Mouse (Mus musculus): ENCODE measurements around the gene Olfr1288. TPM values are rescaled to one million over a fixed set of nuclear protein-coding genes. Genes with fewer than 3 reads are reported as not detected.

Olfr1288 gene
- not detected in 2 replicates for polyA plus RNA-seq (2015; fragmentation: Nextera tagmentation; extraction: Ambion mirVana)

DNA sequence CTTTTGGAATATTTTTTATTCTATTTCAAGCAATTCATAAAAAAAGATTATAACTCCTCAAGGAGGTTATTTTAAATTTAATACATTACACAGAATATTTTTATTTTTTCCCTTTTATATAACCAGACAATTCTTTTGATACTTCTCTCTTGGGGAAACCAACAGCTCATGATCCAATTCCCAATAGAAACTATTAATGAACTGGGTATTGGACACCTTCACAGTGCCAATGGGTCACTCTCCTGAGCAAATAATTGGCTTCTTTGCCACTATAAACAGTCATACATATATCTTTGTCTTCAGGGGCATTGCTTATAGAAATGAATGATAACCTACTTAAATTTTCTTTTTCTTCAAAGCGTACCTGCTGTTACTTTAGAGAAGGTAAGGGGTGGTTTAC lies at the start of gene Olfr1288:
Gene Olfr1288, plus strand, starts transcription at position 301 of the 400 bp plus-strand sequence.
- Histone ChIP-seq H3K4me3 (replicated peaks) (no peak within 1 kb of the TSS), H3K4me2 (replicated peaks) (no peak within 1 kb of the TSS), H3K4me1 (no peaks in the 10 kb centered on the region), H3K9me3 (replicated peaks) (no peaks in the 10 kb centered on the region), H3K9ac (no peak within 1 kb of the TSS), H3K27me3 (no peaks in the 10 kb centered on the region), H3K36me3 (no peaks in the 10 kb centered on the region), H3K27ac (replicated peaks) (no peak within 1 kb of the TSS)
- ATAC-seq (ENCODE audit: insufficient number of reproducible peaks, low FRiP score, low TSS enrichment, low read depth) = no peak
- WGBS = 89% methylated on average over 1 of the region's 1 CpGs

DNA sequence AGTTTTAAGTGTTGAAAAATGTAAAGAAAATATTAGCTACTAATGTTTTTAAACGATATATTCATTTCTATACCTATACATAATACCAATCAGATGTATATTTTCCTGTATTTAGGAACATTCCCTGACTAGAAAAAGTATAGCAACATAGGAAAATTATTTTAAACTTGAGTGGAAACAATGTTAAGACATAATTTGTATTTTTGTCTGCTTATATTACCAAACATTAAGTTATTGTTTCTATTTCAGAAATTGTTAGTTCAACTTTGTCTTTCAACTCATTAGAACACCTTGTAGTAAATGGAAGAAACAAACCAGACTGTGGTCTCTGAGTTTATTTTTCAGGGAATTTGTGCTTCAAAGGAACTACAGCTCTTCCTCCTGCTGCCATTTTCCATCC lies 25.1 kb upstream of the Olfr1288 start, which contains the start of gene Olfr1287:
Gene Olfr1287, plus strand, starts transcription at position 301 of the 400 bp plus-strand sequence.
- ATAC-seq (ENCODE audit: insufficient number of reproducible peaks, low FRiP score, low TSS enrichment, low read depth) = no peak
- WGBS = 78% methylated on average over 1 of the region's 1 CpGs
- Histone ChIP-seq H3K27me3 (no peaks in the 10 kb centered on the region), H3K27ac (replicated peaks) (no peak within 1 kb of the TSS), H3K9ac (no peak within 1 kb of the TSS), H3K36me3 (no peaks in the 10 kb centered on the region), H3K9me3 (replicated peaks) (no peaks in the 10 kb centered on the region), H3K4me1 (no peaks in the 10 kb centered on the region), H3K4me2 (replicated peaks) (no peak within 1 kb of the TSS), H3K4me3 (replicated peaks) (no peak within 1 kb of the TSS)

DNA sequence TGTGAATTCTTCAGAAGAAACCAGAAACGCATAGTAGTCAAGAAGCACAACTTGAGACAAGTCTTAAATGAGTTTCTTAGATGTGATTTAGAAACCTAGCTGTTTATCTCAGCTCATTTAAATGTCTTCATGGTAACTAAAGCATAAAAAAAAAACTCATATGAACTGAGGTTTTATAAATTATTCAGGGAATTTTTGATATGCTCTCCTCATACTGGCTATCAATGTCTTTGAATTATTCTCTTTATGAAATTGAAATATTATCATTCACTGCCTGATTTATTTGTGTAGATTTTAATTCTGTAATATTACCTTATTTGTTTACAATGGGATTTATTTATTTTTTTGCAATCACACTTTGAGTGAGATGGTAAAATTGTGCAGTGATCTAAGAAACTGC lies 6.6 kb downstream of the Olfr1288 start, which contains the start of gene Olfr1289:
Gene Olfr1289, plus strand, starts transcription at position 301 of the 400 bp plus-strand sequence.
- Histone ChIP-seq H3K4me1 (no peaks in the 10 kb centered on the region), H3K9me3 (replicated peaks) (no peaks in the 10 kb centered on the region), H3K27ac (replicated peaks) (no peak within 1 kb of the TSS), H3K36me3 (no peaks in the 10 kb centered on the region), H3K27me3 (no peaks in the 10 kb centered on the region), H3K9ac (no peak within 1 kb of the TSS), H3K4me2 (replicated peaks) (no peak within 1 kb of the TSS), H3K4me3 (replicated peaks) (no peak within 1 kb of the TSS)
- no peak for ATAC-seq (ENCODE audit: insufficient number of reproducible peaks, low FRiP score, low TSS enrichment, low read depth)
- WGBS = 69% methylated on average over 1 of the region's 1 CpGs

DNA sequence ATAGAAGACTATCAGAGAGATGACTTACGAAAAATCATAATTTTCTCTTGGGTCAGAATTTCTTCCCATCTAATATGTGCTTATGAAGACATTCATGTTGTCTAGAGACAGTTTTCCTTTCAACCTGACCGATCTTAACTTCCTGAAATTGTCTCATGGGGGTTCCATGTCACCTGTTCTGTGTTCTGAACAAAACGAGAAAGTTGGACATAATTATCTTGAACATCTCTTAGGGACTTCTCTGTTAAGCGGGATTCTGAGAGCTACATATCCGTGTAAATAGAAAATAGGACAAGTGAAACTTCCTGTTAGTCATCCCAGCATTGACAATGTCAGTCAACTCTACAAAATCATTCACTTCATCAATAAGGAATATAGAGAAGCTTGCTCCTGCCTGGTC lies 19.8 kb downstream of the Olfr1288 start, which contains the start of gene Olfr1290:
Gene Olfr1290, minus strand, starts transcription at position 101 of the 400 bp plus-strand sequence.
- no peak for ATAC-seq (ENCODE audit: insufficient number of reproducible peaks, low FRiP score, low TSS enrichment, low read depth)
- WGBS = 75% methylated on average over 5 of the region's 5 CpGs

DNA sequence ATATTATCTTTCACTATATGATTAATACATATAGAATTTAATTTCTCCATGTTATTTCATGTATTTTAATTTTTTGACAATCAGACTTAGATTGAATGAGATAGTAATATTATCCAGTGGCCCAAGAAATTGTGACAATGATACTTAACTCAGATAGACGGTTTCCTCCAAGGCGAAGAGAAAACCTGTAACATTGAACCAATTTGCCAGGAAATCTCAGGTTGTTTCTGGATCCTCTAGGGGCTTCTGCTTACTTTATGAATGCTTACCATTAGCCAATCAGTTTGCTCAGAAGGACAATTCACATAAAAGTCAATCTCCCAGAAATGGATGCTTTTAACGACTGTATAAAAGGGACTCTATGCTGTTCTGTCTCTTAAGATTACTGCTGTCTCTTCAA lies 23.0 kb downstream of the Olfr1288 start, which contains the start of gene Olfr1291-ps1:
Gene Olfr1291-ps1, plus strand, starts transcription at position 301 of the 400 bp plus-strand sequence.
- no peak for ATAC-seq (ENCODE audit: insufficient number of reproducible peaks, low FRiP score, low TSS enrichment, low read depth)
- H3K4me3 ChIP-seq (replicated peaks) = no peak within 1 kb of the TSS
- H3K36me3 ChIP-seq = no peaks in the 10 kb centered on the region
- H3K27me3 ChIP-seq = no peaks in the 10 kb centered on the region
- H3K4me2 ChIP-seq (replicated peaks) = no peak within 1 kb of the TSS
- WGBS = 83% methylated on average over 3 of the region's 3 CpGs
- H3K9ac ChIP-seq = no peak within 1 kb of the TSS
- no peaks in the 10 kb centered on the region for H3K9me3 ChIP-seq (replicated peaks)
- no peaks in the 10 kb centered on the region for H3K4me1 ChIP-seq
- H3K27ac ChIP-seq (replicated peaks) = no peak within 1 kb of the TSS

More for the DNA sequence above, 19.8 kb downstream of the Olfr1288 start, which contains the start of gene Olfr1290:
- Histone ChIP-seq H3K4me2 (replicated peaks) (no peak within 1 kb of the TSS), H3K9me3 (replicated peaks) (no peaks in the 10 kb centered on the region), H3K27me3 (no peaks in the 10 kb centered on the region), H3K27ac (replicated peaks) (no peak within 1 kb of the TSS), H3K4me1 (no peaks in the 10 kb centered on the region), H3K9ac (no peak within 1 kb of the TSS), H3K36me3 (no peaks in the 10 kb centered on the region), H3K4me3 (replicated peaks) (no peak within 1 kb of the TSS)

DNA sequence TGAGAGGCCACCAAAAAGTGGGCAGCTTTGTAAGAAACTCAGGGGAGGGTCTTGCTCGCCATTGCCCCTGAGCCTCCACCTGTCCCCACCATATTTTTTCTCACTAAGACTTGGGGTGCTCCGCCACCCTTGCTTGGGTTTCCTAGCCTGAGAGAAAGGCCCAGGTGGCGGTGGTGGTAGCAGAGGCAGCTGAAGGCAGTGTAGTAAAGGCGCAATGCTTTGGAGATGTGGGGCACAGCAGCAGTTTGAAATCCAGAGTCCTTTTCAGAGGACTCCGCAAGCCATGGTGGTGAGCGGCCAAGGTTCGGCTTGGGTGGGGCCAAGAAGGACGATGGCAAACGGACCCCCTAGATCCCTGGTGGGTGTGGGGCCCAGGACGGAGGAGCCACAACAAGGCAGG lies 43.5 kb downstream of the Olfr1288 start:
- H3K9me3 ChIP-seq (replicated peaks) = no peaks in the 10 kb centered on the region
- H3K4me3 ChIP-seq (replicated peaks) = no peak overlapping the region
- no peaks in the 10 kb centered on the region for H3K36me3 ChIP-seq
- H3K4me2 ChIP-seq (replicated peaks) = no peak overlapping the region
- no peak overlapping the region for H3K27ac ChIP-seq (replicated peaks)
- no peaks in the 10 kb centered on the region for H3K27me3 ChIP-seq
- no peak for ATAC-seq (ENCODE audit: insufficient number of reproducible peaks, low FRiP score, low TSS enrichment, low read depth)
- no peak overlapping the region for H3K9ac ChIP-seq
- H3K4me1 ChIP-seq = no peaks in the 10 kb centered on the region
- 86% methylated on average over 10 of the region's 10 CpGs for WGBS

DNA sequence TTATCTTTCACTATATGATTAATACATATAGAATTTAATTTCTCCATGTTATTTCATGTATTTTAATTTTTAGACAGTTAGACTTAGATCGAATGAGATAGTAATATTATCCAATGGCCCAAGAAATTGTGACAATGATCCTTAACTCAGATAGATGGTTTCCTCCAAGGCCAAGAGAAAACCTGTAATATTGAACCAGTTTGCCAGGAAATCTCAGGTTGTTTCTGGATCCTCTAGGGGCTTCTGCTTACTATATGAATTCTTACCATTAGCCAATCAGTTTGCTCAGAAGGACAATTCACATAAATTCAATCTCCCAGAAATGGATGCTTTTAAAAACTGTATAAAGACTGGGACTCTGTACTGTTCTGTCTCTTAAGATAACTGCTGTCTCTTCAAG lies 51.0 kb downstream of the Olfr1288 start, which contains the start of gene Olfr1293-ps:
Gene Olfr1293-ps, plus strand, starts transcription at position 301 of the 400 bp plus-strand sequence.
- Histone ChIP-seq H3K9me3 (replicated peaks) (no peaks in the 10 kb centered on the region), H3K9ac (no peak within 1 kb of the TSS), H3K36me3 (no peaks in the 10 kb centered on the region), H3K4me3 (replicated peaks) (no peak within 1 kb of the TSS), H3K4me1 (no peaks in the 10 kb centered on the region), H3K27me3 (no peaks in the 10 kb centered on the region), H3K27ac (replicated peaks) (no peak within 1 kb of the TSS), H3K4me2 (replicated peaks) (no peak within 1 kb of the TSS)
- no peak for ATAC-seq (ENCODE audit: insufficient number of reproducible peaks, low FRiP score, low TSS enrichment, low read depth)
- 76% methylated on average over 1 of the region's 1 CpGs for WGBS

Other genes with a start within 250 kb of the Olfr1288 start
- 0.12 TPM in 1 of 2 replicates, not detected in the other for gene 4930430A15Rik, start 244.5 kb upstream of the Olfr1288 start, polyA plus RNA-seq (2015; fragmentation: Nextera tagmentation; extraction: Ambion mirVana)
- not detected in 2 replicates for gene Olfr1275, start 238.8 kb upstream of the Olfr1288 start, polyA plus RNA-seq (2015; fragmentation: Nextera tagmentation; extraction: Ambion mirVana)
- not detected in 2 replicates for gene Olfr1276, start 219.6 kb upstream of the Olfr1288 start, polyA plus RNA-seq (2015; fragmentation: Nextera tagmentation; extraction: Ambion mirVana)
- not detected in 2 replicates for gene Olfr1277, start 200.0 kb upstream of the Olfr1288 start, polyA plus RNA-seq (2015; fragmentation: Nextera tagmentation; extraction: Ambion mirVana)
- not detected in 2 replicates for gene Olfr1278, start 184.0 kb upstream of the Olfr1288 start, polyA plus RNA-seq (2015; fragmentation: Nextera tagmentation; extraction: Ambion mirVana)
- gene Olfr1279, start 173.5 kb upstream of the Olfr1288 start, polyA plus RNA-seq (2015; fragmentation: Nextera tagmentation; extraction: Ambion mirVana) = not detected in 2 replicates
- not detected in 2 replicates for gene Olfr1280, start 160.1 kb upstream of the Olfr1288 start, polyA plus RNA-seq (2015; fragmentation: Nextera tagmentation; extraction: Ambion mirVana)
- not detected in 2 replicates for gene Olfr1281, start 147.6 kb upstream of the Olfr1288 start, polyA plus RNA-seq (2015; fragmentation: Nextera tagmentation; extraction: Ambion mirVana)
- not detected in 2 replicates for gene Olfr1282, start 138.0 kb upstream of the Olfr1288 start, polyA plus RNA-seq (2015; fragmentation: Nextera tagmentation; extraction: Ambion mirVana)
- gene Olfr1283, start 107.3 kb upstream of the Olfr1288 start, polyA plus RNA-seq (2015; fragmentation: Nextera tagmentation; extraction: Ambion mirVana) = not detected in 2 replicates
- not detected in 2 replicates for gene Olfr1284, start 98.6 kb upstream of the Olfr1288 start, polyA plus RNA-seq (2015; fragmentation: Nextera tagmentation; extraction: Ambion mirVana)
- not detected in 2 replicates for gene Olfr1286, start 51.0 kb upstream of the Olfr1288 start, polyA plus RNA-seq (2015; fragmentation: Nextera tagmentation; extraction: Ambion mirVana)
- not detected in 2 replicates for gene Olfr1287, start 25.0 kb upstream of the Olfr1288 start, polyA plus RNA-seq (2015; fragmentation: Nextera tagmentation; extraction: Ambion mirVana)
- gene Olfr1289, start 6.7 kb downstream of the Olfr1288 start, polyA plus RNA-seq (2015; fragmentation: Nextera tagmentation; extraction: Ambion mirVana) = not detected in 2 replicates
- gene Olfr1290, start 19.7 kb downstream of the Olfr1288 start, polyA plus RNA-seq (2015; fragmentation: Nextera tagmentation; extraction: Ambion mirVana) = not detected in 2 replicates
- 0.04 TPM in 1 of 2 replicates, not detected in the other for gene Olfr1291-ps1, start 23.1 kb downstream of the Olfr1288 start, polyA plus RNA-seq (2015; fragmentation: Nextera tagmentation; extraction: Ambion mirVana)
- gene Olfr1293-ps, start 51.1 kb downstream of the Olfr1288 start, polyA plus RNA-seq (2015; fragmentation: Nextera tagmentation; extraction: Ambion mirVana) = not detected in 2 replicates
- gene Olfr1294, start 66.2 kb downstream of the Olfr1288 start, polyA plus RNA-seq (2015; fragmentation: Nextera tagmentation; extraction: Ambion mirVana) = not detected in 2 replicates
- not detected in 2 replicates for gene Olfr1295, start 95.6 kb downstream of the Olfr1288 start, polyA plus RNA-seq (2015; fragmentation: Nextera tagmentation; extraction: Ambion mirVana)
- 0.12 TPM in 1 of 2 replicates, not detected in the other for gene Olfr1297, start 152.4 kb downstream of the Olfr1288 start, polyA plus RNA-seq (2015; fragmentation: Nextera tagmentation; extraction: Ambion mirVana)
- gene Olfr1298, start 175.1 kb downstream of the Olfr1288 start, polyA plus RNA-seq (2015; fragmentation: Nextera tagmentation; extraction: Ambion mirVana) = not detected in 2 replicates
- gene Olfr1299, start 187.3 kb downstream of the Olfr1288 start, polyA plus RNA-seq (2015; fragmentation: Nextera tagmentation; extraction: Ambion mirVana) = not detected in 2 replicates